Mouse (Mus musculus) heart, embryonic 13.5 days (tissue): ENCODE data around the gene Olfm4. TPM values are rescaled to one million over a fixed set of nuclear protein-coding genes. Genes with fewer than 3 reads are reported as not detected.

Experiments used
- ATAC-seq: fragments of 200-750 bp; cut with Nextera tagmentation; 2 replicates; pipeline ENCODE4 v1.8.0; 2017; ENCODE audit warnings: moderate TSS enrichment; ENCODE audit not compliant: insufficient number of reproducible peaks, low FRiP score, low TSS enrichment; ENCODE audit errors: extremely low read depth
- H3K27ac ChIP-seq: fragments of 300-500 bp; sonication (generic); replicated peaks from 2 replicates; pipeline ENCODE4 v1.5.1; 2015; ENCODE audit warnings: moderate library complexity, mild to moderate bottlenecking, inconsistent platforms
- H3K27me3 ChIP-seq: fragments of 300-500 bp; sonication (generic); replicated peaks from 2 replicates; pipeline ENCODE4 v1.6.1; 2015; ENCODE audit warnings: mild to moderate bottlenecking, inconsistent platforms
- H3K36me3 ChIP-seq: fragments of 300-500 bp; sonication (generic); 2 replicates; pipeline ENCODE4 v1.6.1; 2015; ENCODE audit warnings: mild to moderate bottlenecking, inconsistent platforms
- H3K4me1 ChIP-seq: fragments of 300-500 bp; sonication (generic); 2 replicates; pipeline ENCODE4 v1.6.1; 2015; ENCODE audit warnings: inconsistent platforms
- H3K4me2 ChIP-seq: fragments of 300-500 bp; sonication (generic); 2 replicates; pipeline ENCODE4 v1.6.1; 2015; ENCODE audit warnings: inconsistent platforms, mild to moderate bottlenecking, moderate library complexity
- H3K4me3 ChIP-seq: fragments of 300-500 bp; sonication (generic); 2 replicates; pipeline ENCODE4 v1.5.1; 2015; ENCODE audit warnings: moderate library complexity, mild to moderate bottlenecking, inconsistent platforms
- H3K9ac ChIP-seq: fragments of 300-500 bp; sonication (generic); 2 replicates; pipeline ENCODE4 v1.6.1; 2015; ENCODE audit warnings: inconsistent platforms, mild to moderate bottlenecking, moderate library complexity
- H3K9me3 ChIP-seq: fragments of 300-500 bp; sonication (generic); 2 replicates; pipeline ENCODE4 v1.6.1; 2016; ENCODE audit warnings: inconsistent platforms
- WGBS: fragments of 180-500 bp; shearing (Covaris S2); methylation state at CpG from one replicate; pipeline ENCODE4 v1.1.7; 2015; ENCODE audit warnings: mixed read lengths; 5-methylcytosine and 5-hydroxymethylcytosine counted together
- polyA plus RNA-seq: library from polyadenylated mRNA; unstranded; fragments of >200 nt; fragmentation: Nextera tagmentation; extraction: Ambion mirVana; gene quantifications from 2 replicates; pipeline ENCODE4 v1.2.1, GENCODE M21; 2015

Olfm4 gene
- 0.24 and 0.39 TPM in 2 replicates for polyA plus RNA-seq

DNA sequence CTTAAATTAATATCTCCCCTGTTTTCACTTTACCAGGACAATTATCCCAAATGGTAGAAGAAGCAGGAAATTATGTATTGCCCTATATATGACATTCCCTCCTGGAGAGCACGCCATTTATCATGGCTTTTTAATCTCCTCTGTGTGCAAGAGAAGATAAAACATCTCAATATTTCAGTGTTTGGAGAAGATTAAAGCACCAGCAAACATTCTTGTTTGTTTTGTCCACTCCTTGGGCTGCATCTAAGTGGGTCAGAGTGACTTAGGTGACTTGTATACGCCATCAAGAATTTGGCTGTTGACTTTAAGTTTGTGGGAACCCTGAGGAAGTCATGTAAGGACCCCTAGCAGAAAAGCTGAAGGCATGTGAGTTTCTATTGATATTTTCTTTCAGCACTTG is at the start of gene Olfm4:
TSS of gene Olfm4 (plus strand) at position 301 of the 400 bp plus-strand sequence.
- Histone ChIP-seq H3K4me1 (peaks cover 5% of the 10 kb centered on the region; the same call in 1 of the 2 replicates), H3K9ac (no peak within 1 kb of the TSS), H3K36me3 (no peaks in the 10 kb centered on the region), H3K27me3 (no peaks in the 10 kb centered on the region), H3K27ac (no peak within 1 kb of the TSS), H3K4me3 (no peak within 1 kb of the TSS), H3K4me2 (no peak within 1 kb of the TSS), H3K9me3 (no peaks in the 10 kb centered on the region)
- WGBS: 58% methylated on average over 2 of the region's 2 CpGs
- ATAC-seq: no peak

DNA sequence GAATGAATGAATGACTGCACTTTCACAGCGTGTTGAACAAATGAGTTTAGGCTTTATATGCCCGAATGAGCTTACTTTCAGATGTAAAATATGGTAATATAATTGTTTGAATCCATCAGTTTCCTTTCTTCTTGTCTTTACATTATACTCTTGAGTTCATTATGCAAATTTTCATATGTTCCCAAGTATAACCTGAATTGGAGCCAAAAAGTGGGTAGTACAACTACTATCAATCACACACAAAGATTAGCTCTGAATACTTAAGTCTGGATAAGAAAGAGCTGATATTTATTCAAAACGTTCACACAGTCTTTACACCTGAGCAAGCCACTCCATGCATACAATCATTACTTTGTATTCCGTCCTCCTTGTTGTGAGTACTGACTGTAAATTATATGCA is 49.5 kb upstream of the Olfm4 start:
- Histone ChIP-seq H3K4me1 (no peaks in the 10 kb centered on the region), H3K4me3 (no peak overlapping the region), H3K36me3 (no peaks in the 10 kb centered on the region), H3K4me2 (no peak overlapping the region), H3K9me3 (no peaks in the 10 kb centered on the region), H3K27me3 (no peaks in the 10 kb centered on the region), H3K9ac (no peak overlapping the region), H3K27ac (no peak overlapping the region)
- no peak for ATAC-seq
- WGBS: 53% methylated on average over 4 of the region's 4 CpGs

DNA sequence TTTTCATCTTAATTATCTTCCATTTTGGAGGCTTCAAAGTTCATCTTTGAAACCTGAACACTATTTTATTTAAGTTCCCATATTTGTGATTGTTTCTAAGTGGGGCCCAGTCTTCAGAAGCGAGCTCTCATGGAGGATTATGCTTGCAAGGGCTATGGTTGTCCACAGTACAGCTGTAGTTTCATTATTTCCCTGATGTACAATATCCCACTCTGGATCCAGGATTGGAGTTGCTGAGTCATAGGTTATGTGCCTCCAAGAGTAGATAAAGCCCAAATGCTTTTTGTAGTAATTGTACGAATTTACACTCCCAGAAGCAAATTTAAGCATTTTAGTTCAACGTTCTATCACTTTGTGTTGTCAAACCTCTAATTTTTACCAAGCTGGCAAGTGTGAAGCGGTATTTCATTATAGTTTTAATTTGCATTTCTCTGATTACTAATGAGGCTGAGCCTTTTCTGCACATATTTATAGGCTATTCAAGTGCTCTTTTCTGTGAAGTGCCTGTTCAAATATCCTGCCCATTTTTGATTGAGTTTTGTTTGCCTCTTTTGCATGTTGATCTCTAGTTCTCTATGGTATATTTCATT is 46.9 kb upstream of the Olfm4 start:
- ATAC-seq: no peak
- Histone ChIP-seq H3K27ac (no peak overlapping the region), H3K9me3 (no peaks in the 10 kb centered on the region), H3K27me3 (no peaks in the 10 kb centered on the region), H3K4me1 (no peaks in the 10 kb centered on the region), H3K4me2 (no peak overlapping the region), H3K9ac (no peak overlapping the region), H3K36me3 (no peaks in the 10 kb centered on the region), H3K4me3 (no peak overlapping the region)
- 72% methylated on average over 4 of the region's 4 CpGs for WGBS

DNA sequence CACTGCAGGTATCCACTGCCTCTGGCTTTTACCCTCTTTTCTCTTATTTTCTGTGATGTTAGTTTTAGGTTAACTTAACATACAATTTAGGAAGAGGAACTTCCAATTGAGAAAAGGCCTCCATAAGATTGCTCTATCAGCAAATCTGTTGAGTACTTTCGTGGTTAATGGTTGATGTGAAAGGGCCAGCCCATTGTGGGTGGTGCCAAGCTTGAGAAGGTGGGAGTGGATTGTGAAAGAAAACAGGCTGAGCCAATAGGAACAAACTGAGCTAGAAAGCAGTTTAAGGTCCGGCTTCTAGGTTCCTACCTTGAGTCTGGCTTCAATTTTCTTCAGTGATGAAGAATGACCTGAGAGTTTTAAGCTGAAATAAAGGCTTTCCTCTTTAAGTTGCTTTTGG is 38.0 kb upstream of the Olfm4 start:
- Histone ChIP-seq H3K9ac (no peak overlapping the region), H3K27ac (no peak overlapping the region), H3K36me3 (no peaks in the 10 kb centered on the region), H3K9me3 (no peaks in the 10 kb centered on the region), H3K4me1 (no peaks in the 10 kb centered on the region), H3K27me3 (no peaks in the 10 kb centered on the region), H3K4me2 (no peak overlapping the region), H3K4me3 (no peak overlapping the region)
- no peak for ATAC-seq
- WGBS: 49% methylated on average over 2 of the region's 2 CpGs

DNA sequence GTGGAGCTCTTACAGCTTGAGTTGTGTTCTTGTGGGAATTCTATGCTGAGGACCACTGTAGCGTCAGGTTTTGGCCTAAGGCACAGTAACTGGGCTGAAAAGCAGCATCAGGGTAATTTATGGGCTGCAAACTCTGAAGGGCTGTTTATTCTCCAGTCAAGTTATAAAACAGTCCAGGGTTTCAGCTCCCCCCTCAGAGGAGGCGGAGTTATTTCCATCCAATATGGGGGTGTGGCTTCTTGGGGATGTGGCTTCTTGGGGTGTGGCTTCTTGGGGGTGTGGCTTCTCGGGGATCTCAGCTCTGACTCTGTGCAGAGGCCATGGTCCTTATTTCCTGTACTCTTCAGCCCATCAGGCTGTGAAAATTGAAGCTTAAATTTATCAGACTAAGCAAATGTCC is 28.2 kb upstream of the Olfm4 start:
- Histone ChIP-seq H3K4me3 (no peak overlapping the region), H3K36me3 (no peaks in the 10 kb centered on the region), H3K9me3 (no peaks in the 10 kb centered on the region), H3K27ac (no peak overlapping the region), H3K4me1 (no peaks in the 10 kb centered on the region), H3K9ac (no peak overlapping the region), H3K27me3 (no peaks in the 10 kb centered on the region), H3K4me2 (no peak overlapping the region)
- WGBS: 66% methylated on average over 3 of the region's 3 CpGs
- no peak for ATAC-seq

DNA sequence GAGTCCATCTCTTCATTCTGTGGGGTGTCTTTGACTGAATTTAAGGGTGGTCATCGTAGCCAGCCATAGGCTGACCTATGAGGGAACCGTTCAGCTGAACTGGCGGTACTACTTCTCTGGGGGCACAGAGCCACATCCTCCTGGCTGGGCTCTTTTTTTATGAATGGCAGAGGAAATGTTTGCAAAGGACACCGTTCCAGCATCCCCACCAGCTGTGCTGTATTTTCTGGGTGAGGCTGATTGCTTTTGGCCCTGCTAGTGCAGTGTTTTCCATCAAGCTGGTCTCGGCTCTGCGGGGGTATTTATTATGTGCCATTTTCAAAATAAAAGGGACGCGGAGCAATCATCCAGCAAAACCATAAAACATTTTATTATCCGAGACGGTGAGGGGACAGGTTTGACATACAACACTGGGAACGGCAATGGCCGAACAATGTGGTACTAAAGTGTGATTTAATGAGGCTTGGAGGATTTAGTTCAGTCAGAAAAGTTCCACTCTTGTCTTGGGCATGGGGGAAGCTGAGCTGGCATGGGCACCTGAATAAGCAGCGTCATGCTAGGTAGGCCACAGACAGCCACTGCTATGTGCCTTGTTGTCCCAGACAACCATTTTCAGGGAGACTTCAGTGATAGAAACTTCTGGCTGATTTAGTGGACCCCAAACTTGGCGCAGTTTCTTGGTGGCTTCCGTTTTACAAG is 25.9 kb upstream of the Olfm4 start:
- Histone ChIP-seq H3K27ac (no peak overlapping the region), H3K27me3 (no peaks in the 10 kb centered on the region), H3K9ac (no peak overlapping the region), H3K36me3 (no peaks in the 10 kb centered on the region), H3K4me2 (no peak overlapping the region), H3K4me3 (no peak overlapping the region), H3K4me1 (no peaks in the 10 kb centered on the region), H3K9me3 (no peaks in the 10 kb centered on the region)
- WGBS: 83% methylated on average over 15 of the region's 15 CpGs
- no peak for ATAC-seq

DNA sequence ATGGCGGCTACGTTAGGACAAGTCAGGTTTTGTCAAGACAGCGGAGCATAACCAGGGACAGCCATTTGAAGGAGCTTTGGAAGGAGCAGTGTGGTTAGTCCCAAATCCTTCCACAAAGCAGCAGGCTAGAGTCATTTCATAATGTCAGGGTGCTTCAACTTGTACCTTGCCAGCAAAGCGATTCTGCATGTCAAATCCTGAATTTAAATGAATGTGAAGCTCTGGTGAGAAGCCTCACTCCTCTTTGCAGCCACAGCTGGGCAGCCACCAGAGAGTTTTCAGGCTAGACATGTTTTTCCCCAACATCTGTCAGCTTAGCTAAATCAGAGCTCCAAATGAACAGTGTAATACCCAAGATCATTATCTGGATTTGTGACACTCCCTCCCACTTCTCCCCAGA is 22.7 kb upstream of the Olfm4 start:
- H3K4me1 ChIP-seq: no peaks in the 10 kb centered on the region
- no peaks in the 10 kb centered on the region for H3K27me3 ChIP-seq
- no peak for ATAC-seq
- H3K36me3 ChIP-seq: no peaks in the 10 kb centered on the region
- 57% methylated on average over 4 of the region's 4 CpGs for WGBS
- no peak overlapping the region for H3K9ac ChIP-seq
- no peak overlapping the region for H3K4me2 ChIP-seq
- H3K9me3 ChIP-seq: no peaks in the 10 kb centered on the region
- no peak overlapping the region for H3K27ac ChIP-seq
- no peak overlapping the region for H3K4me3 ChIP-seq

DNA sequence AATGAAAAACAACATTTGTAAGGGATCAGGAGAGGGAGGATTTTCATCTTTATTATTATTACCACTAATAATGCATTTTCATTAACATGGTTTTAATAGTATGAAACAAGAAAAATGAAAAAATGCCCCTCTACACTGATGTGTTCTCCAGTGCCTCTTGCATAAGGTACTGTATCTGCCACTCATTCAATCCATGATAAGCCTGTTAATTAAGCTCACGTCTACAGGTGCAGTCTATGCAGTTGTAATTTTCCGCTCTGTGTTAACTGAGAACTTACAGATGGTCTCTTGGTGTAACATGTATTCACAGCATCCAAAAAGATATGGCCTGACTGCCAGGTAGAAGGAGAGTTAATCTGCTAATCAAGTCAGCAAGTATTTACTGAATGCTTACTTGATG is 22.3 kb upstream of the Olfm4 start:
- Histone ChIP-seq H3K27ac (no peak overlapping the region), H3K27me3 (no peaks in the 10 kb centered on the region), H3K4me3 (no peak overlapping the region), H3K9me3 (no peaks in the 10 kb centered on the region), H3K9ac (no peak overlapping the region), H3K4me2 (no peak overlapping the region), H3K36me3 (no peaks in the 10 kb centered on the region), H3K4me1 (no peaks in the 10 kb centered on the region)
- 79% methylated on average over 2 of the region's 2 CpGs for WGBS
- ATAC-seq: no peak

DNA sequence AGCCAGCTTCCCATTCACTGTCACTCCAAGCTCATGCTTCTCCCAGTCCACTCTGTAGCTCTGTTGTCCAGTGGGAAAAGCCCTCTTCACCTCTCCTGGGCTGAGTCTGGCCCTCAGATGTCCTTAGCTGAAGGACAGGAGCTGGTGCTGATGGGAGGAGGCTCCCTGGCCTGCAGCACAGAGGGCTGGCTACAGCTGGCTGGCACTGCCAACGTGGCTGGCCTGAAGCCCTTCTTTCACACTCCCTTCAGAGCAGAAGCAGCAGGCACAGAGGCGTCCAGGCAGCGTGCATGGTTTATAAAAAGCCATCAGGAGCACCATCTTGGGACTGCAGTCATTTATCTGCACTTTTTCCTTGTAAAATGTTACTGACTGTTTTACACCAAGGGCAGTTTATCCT is 13.7 kb upstream of the Olfm4 start:
- Histone ChIP-seq H3K9me3 (no peaks in the 10 kb centered on the region), H3K27ac (no peak overlapping the region), H3K36me3 (no peaks in the 10 kb centered on the region), H3K27me3 (no peaks in the 10 kb centered on the region), H3K4me1 (no peaks in the 10 kb centered on the region), H3K9ac (no peak overlapping the region), H3K4me2 (no peak overlapping the region), H3K4me3 (no peak overlapping the region)
- WGBS: 57% methylated on average over 3 of the region's 3 CpGs
- ATAC-seq: no peak

DNA sequence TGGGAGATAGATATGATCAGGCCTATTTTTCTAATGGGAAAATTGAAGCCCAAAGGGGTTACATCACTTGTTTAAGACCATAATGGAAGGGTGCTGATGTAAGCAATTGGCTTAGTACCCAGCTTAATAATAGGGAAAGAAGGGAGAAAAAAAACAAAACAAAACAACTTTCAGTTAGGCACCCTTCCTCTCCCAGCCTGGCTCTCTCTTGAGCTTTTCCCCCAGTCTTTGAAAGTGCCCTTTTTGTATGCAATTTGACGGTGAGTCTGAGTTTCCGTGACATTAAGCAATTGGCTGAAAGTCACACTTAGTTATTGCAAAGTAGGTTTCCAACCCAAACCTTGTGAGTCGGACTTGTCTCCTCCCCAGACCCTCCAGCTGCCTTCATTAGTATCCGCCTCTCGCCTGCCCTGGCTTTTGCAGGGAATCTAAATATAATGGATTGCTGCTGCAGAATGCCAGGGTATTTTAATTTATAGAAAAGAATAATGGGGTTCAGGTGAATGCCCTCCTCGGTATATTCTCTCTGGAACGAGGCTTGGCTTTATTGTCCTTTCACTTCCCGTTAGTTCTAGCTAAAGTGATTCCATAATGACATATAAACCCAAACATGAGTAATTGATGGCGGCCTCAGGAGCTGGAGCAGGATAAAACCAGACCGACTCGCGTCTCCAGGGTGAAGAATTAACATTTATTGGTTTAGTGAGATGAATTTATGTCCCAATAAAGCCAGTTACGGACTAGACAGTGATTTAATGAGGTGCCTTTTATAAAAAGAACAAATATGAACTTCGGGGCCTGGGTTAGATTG is 12.7 kb upstream of the Olfm4 start:
- Histone ChIP-seq H3K9me3 (no peaks in the 10 kb centered on the region), H3K27ac (no peak overlapping the region), H3K4me1 (no peaks in the 10 kb centered on the region), H3K9ac (no peak overlapping the region), H3K36me3 (no peaks in the 10 kb centered on the region), H3K27me3 (no peaks in the 10 kb centered on the region), H3K4me2 (no peak overlapping the region), H3K4me3 (no peak overlapping the region)
- ATAC-seq: no peak
- 77% methylated on average over 14 of the region's 14 CpGs for WGBS

DNA sequence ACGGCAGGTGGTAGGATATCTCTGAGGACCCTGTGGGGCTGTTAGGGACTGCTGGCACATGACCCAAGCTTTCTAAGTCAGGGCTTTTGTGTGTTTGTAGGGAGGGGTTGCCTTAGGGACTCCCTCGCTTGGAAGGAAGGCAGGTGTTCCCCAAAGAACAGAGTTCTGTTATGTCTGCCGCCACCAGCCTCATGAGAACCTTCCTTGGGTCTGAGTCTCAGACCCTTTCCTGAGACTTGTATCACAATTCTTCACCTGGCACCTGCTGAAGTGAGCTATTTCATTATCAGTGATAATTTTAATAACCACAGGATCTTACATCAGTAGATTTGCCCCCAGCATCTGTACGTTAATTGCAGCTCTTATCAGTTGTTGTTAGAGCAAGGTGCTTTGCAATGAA is 2.4 kb upstream of the Olfm4 start:
- WGBS: 55% methylated on average over 4 of the region's 4 CpGs
- H3K9ac ChIP-seq: no peak overlapping the region
- ATAC-seq: no peak
- H3K9me3 ChIP-seq: no peaks in the 10 kb centered on the region
- H3K27ac ChIP-seq: no peak overlapping the region
- no peaks in the 10 kb centered on the region for H3K36me3 ChIP-seq
- peaks cover 5% of the 10 kb centered on the region; the same call in 1 of the 2 replicates for H3K4me1 ChIP-seq
- no peak overlapping the region for H3K4me2 ChIP-seq
- H3K4me3 ChIP-seq: no peak overlapping the region
- no peaks in the 10 kb centered on the region for H3K27me3 ChIP-seq
